Mouse (Mus musculus) adipocyte (in vitro differentiated cells): ENCODE measurements around the gene Gm49673.
"Not testable (repeated sequence)": the region's sequence is repeated elsewhere in the genome, so short reads cannot be mapped to it uniquely, and the experiment has no call there.

Experiments
- DNase-seq: peaks from one replicate; pipeline ENCODE4 v3.0.0-alpha.2; 2016; ENCODE audit warnings: low spot score

The Gm49673 gene

DNA sequence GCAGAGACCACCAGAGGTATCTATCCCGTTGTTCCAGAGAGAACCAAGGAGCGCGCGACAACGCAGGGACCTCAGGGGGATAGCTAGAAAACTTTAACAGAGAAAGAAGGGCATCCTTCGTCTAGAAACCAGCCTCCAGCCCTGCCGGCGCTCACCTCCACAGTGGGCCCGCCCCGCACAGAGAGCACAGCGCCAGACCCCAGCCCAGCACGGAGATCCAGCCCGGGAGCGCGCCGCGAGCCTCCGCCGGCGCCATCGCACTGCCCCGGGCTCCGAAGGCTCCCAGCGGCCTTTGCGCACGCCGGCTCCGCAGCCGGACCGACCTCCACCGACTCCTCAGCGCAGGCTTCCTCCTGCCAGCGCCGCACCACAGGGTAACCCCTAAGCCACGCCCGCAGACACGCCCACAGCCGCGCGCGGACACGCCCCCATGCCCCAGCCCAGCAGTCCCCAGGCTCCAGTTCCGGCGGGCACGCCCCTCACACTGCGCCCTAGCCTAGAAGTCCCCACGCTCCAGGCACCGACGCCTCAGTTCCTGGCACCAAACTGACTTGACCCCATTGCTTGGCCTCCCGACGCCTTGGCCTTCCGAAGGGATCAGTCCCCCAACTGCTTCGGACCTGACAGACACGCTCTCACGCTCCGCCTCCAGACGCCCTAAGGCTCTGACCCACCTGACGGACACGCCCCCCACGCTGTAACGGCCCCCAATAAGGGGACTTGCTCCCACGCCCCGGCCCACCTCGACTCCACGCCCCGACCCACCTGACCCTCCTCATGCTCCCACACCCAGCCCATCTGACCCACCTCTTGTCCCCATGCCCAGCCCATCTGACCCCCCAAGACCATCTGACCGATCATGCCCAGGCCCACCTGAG lies at the start of gene Gm49673, which contains the start of gene Rnaset2a:
Gene Gm49673, minus strand, starts transcription at position 350 of the 878 bp plus-strand sequence.
Gene Rnaset2a, minus strand, starts transcription at position 659 of the 878 bp plus-strand sequence.
- peak; percentile 19 for DNase-seq

DNA sequence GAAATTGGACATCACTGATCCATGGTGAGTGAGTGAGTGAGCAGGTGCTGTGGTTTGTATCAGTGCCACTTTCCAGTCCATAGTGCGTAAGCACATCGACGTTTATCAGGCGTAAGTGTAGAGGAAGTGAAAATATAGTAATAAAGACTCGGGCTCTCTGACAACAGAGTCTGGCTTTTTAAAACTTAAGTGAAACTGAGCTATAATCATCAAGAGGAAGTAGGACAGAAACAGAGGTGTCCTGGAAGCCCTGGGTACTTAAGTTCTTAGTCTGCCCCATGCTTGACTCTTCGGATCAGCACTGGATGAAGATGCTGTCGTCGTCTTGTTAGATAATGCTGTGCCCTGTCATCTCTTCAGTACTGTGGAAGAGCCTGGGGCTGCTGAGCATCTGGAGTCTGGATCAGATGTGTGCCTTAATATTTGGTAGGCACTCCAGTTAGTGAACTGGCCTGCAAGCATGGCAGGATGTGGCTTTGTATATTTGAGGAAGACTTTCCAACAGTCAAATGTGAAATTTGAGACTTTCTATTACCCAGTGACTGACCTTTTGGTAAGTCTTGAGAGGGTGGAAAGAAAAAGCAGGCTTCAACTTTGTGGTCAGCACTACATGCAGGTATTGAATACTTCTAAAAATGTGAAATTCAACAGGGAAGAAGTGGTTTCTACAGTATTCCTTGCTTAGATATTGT lies 48.2 kb upstream of the Gm49673 start:
- no peak for DNase-seq

DNA sequence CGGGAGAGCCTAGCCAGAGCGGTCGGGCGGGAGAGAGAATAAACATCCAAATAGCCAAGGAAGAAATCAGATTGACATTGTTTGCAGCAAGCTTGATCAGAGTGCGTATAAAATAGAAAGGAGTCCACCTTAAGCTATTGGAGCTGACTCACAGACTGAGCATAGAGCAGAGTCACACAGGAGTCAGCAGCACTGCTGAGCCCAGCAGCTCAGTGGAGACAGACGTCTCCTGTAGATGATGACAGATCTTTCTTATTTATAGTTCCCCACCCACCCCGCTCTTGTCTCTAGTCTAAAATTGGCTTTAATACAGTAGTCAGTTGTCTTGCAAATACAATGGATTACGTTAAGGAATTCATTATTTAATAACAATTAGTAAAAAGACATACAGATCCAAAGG lies 46.1 kb upstream of the Gm49673 start:
- no peak for DNase-seq

- no peak for DNase-seq
Observed at GRCm38 (mm10) chr17:8184217-8184616, 36.6 kb upstream of the Gm49673 start.

- no peak for DNase-seq
Observed at GRCm38 (mm10) chr17:8183815-8184214, 36.2 kb upstream of the Gm49673 start.

DNA sequence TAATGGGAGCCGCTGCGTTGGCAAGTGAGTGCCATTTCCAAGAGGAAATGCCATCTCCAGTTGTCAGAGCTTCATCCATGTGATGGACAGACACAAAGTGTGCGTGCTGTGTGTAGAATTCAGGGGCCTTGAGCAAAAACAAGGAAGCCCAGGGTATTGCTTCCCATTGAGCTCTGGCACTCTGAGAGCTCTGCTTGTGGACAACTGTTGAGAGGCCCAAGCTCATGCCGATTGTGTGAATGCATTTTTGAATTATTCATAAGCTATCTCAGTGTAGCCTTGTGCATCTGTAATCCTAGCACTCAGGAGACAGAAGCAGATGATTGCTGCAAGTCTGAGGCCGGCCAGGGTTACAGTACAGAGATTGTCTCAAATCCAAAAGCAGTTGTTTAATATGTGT lies 29.5 kb upstream of the Gm49673 start:
- DNase-seq: no peak

- no peak for DNase-seq
Observed at GRCm38 (mm10) chr17:8171081-8171480, 23.5 kb upstream of the Gm49673 start.

DNA sequence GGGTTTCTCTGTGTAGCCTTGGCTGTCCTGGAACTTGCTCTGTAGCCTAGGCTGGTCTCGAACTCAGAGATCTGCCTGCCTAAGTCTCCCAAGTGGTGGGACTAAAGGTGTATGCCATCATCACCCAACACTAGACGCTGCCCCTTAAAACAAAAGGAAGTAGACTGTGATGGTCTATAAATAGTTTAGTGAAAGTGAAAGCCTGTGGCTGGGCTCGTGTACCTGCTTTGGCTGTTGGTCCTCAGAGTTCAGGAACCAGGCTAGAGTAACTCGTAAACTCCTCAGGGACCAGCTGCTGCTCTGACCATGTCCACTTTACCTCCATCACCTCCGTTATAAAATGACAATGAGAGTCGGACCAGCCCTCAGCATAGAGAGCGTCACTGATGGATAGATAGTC lies 22.7 kb upstream of the Gm49673 start:
- DNase-seq: no peak

DNA sequence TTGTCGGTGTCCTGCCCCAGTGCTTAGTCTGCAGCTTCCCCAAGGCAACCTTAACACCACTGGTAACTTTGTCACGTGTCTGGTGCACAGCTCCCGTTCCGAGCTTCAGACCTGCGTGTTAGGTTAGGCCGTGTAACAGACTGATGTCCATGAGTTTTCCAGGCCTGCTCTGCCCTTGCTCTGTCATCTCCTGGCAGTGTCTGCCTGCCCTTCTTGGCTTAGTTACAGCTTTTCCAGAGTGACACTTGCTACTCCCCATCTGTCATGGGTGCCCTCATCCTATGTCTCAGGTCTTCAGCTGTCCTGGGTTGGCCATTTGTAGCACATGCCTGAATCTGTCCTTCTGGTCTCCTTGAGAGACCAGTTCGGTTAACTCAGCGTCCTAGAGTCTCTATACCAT lies 19.8 kb upstream of the Gm49673 start:
- not testable (repeated sequence) for DNase-seq

DNA sequence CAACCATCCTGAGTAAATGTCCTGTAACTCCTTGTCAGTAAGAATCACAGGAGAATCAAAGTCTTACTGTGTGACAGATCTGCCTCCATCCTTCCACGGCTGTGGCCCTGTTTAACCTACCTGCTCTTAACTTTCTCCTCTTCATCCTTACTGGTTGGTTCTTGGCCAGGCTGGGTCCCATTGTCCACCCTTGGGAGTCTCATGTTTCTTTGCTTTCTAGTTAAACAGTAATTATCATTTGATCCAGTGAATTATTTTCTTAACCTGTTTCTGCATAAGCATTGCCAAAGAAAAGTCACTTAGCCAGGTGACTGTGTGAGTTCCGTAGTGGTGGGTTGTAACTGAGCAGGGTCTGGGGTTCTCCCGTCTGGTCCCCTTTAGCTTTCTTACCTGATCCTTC lies 18.9 kb upstream of the Gm49673 start:
- not testable (repeated sequence) for DNase-seq

DNA sequence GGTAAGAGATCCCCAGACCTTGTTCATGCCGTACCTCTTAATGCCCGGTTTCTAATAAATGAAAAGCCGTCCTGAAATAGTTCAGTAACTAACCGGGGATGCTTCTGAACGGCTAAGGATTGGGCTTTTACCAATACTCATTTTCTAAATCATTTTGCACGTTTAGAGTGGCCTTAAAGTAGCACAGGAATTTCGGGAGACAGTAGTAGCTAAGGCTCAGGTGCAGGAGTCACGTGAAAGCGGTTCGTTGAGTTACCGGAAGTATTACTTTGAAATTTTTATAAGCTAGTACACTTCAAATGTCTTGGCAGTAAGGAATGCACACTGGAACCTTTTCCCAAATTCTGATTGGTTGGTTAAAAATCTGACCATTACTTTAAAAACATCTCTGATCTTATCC lies 18.4 kb upstream of the Gm49673 start:
- not testable (repeated sequence) for DNase-seq

DNA sequence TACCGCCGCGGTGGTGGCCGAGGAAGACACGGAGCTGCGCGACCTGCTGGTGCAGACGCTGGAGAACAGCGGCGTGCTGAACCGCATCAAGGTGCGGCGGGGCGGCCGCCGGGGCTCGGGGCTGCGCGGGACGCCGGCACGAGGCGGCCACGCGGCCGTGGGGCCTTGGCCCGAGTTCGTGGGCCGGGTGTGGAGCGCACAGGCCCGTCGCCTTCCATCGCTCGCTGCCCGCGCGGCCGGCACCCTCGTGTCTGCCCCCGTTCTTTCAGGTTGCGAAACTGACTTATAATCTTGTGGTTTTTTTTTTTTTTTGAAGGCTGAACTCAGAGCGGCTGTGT lies 18.0 kb upstream of the Gm49673 start:
- DNase-seq: peak; percentile 23

DNA sequence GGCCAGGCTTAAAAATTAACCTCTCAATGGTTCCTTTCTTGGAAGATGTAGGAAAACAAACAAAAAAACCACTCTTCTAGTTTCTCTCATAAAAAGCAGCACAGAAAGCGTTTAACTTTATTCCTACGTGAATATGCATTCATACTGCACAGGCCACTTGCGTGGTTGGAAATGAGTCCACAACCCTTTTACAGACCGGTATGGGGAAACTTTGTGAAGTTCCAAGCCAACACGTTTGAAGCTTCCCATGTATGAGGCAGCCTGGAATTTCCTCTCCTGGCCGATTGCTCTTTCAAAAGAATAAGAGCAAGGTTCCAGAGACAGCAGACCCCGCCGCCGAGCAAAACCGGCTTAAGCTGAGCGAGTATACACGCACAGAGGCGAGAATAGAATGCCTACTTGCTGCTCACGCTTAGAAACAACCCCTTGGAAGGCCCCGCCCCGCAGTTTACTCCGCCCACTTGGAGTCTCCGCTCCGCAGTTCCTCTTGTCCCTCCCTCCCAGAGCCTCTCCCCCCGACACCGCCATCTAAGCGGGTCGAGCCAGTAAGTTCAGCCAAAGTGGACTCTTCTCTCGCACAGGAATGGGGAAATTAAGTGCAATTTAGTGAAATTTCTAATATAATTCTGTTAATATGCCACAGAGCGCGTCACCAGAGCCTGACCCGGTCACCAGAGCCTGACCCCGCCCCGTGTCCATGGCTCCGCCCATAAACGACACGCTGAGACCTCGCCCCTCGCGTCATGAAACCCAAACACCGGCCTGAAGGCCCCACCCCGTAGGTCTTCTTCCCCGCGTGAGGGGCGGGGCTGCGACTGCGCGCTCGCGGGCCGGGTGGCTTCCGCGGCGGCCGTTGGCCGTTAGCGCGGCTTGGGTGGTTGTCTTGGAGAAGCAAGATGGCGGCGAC lies 17.4 kb upstream of the Gm49673 start, which contains the start of gene Fgfr1op:
Gene Fgfr1op, plus strand, starts transcription at position 801 of the 907 bp plus-strand sequence.
- DNase-seq: peak; percentile 59

- DNase-seq: peak; percentile 24
Observed at GRCm38 (mm10) chr17:8160969-8161368, 13.4 kb upstream of the Gm49673 start.

DNA sequence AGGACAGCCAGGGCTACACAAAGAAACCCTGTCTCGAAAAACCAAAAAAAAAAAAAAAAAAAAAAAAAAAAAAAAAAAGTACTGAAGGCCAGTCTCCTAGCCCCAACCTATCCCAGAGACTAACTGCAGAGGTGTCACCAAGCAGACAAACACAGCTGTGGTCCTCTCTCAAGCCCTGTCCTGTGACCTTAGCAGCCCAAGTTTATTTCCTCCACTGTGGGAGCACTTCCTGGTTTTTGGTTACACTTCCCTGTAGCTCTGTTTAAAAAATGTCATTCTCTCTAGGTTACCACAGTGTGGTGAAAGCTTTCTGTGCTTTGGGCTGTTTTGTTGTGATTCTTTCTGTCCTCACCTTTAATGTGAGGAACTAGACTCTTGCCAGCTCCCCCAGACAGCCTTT lies 11.0 kb upstream of the Gm49673 start:
- DNase-seq: not testable (repeated sequence)

DNA sequence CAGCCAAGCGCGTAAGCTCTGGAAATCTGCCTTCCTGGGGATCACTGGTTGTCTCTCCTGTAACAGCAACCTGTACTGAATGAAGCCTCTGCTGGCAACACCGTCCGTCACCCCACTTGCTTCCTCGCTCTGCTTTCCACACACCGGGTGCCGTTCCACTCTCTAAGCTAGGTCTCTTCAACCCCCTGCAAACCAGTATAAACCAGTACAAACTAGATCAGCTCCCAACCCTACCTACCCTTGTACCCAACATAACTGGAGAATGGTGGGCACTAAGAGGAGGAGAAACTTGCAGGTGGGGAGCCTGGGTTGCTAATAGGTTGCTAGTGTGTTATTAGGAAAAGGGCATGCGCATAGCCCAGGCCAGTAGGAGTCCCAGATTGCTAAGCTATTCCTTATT lies 8.4 kb upstream of the Gm49673 start:
- not testable (repeated sequence) for DNase-seq

DNA sequence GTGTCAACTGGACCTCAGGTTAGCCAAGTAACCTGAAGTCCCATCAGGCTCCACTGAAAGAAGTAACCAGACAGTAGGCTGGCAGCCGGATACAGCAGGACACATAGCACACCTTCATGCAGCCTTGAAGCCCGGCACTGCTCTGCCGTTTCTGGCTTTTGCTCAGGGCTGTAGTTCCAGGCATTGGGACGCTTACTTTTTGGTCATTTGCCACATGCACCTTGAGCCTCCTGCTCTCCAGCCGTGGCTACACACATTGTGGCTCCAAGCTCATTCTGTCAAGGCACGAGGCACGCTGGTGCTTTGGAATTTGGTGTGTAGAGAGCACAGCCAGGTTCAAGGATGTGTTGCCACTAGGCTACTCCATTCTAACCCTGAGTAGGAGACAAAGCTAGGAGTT lies 7.4 kb upstream of the Gm49673 start:
- DNase-seq: not testable (repeated sequence)

DNA sequence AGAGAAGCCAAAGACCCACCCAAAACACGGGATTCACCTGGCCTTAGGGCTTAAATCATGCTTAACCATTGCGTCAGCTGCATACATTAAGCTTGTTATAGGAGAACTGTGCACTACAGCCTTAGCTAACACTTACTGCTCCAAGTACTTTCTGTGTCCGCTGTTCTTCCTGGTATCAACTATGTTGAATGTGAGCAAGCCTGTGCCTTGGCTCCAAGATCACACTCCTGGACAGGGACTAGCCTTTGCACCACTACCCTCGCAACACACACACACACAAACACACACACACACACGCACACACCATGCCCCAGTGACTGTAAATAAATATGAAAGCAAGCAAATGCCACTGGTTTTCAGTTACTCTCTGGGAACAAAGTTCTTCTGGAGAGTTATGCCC lies 657 bp downstream of the Gm49673 start:
- peak; percentile 50 for DNase-seq

GRCm38 (mm10) chr17:8143802-8144673 lies 3.5 kb downstream of the Gm49673 start:
- not testable (repeated sequence) for DNase-seq

DNA sequence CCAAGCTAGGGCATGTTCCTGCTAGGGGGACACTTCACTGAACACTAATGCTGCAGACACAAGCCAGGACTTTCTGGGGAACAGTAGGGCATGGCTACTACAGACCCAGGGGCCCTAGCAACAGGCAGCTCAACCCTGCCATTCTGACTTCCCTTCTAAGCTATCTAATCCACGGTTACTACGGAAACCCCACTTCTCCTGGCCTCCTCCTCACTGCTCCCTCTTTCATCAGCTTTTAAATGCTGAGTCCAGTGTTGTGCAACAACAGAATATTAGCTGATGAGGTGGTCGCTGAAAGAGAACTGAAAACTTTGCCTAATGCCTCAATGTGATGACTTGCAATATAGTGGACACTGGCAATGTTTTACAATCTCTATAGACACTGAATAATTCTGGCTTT lies 7.4 kb downstream of the Gm49673 start:
- DNase-seq: not testable (repeated sequence)

GRCm38 (mm10) chr17:8138116-8138515 lies 9.5 kb downstream of the Gm49673 start:
- not testable (repeated sequence) for DNase-seq
